Mouse (Mus musculus) ES-E14 (cell line): ENCODE results near the gene Abi1.

ENCODE experiments used
- HCFC1 ChIP-seq: IDR thresholded peaks from 2 replicates; pipeline ENCODE4 v1.6.1; 2012; ENCODE audit warnings: low read length, inconsistent platforms, borderline replicate concordance; ENCODE audit not compliant: insufficient read depth
- ZC3H11A ChIP-seq: IDR thresholded peaks from 2 replicates; pipeline ENCODE4 v1.6.1; 2012; ENCODE audit warnings: low read depth, mild to moderate bottlenecking, inconsistent platforms, low read length, borderline replicate concordance

- TF ChIP-seq ZC3H11A (no peak), HCFC1 (no peak)
Observed at GRCm38 (mm10) chr2:23048006-23048405, 8.0 kb upstream of the Abi1 start.
